ENCODE assay signal across 9 mouse cellular contexts in the genomic region with DNA sequence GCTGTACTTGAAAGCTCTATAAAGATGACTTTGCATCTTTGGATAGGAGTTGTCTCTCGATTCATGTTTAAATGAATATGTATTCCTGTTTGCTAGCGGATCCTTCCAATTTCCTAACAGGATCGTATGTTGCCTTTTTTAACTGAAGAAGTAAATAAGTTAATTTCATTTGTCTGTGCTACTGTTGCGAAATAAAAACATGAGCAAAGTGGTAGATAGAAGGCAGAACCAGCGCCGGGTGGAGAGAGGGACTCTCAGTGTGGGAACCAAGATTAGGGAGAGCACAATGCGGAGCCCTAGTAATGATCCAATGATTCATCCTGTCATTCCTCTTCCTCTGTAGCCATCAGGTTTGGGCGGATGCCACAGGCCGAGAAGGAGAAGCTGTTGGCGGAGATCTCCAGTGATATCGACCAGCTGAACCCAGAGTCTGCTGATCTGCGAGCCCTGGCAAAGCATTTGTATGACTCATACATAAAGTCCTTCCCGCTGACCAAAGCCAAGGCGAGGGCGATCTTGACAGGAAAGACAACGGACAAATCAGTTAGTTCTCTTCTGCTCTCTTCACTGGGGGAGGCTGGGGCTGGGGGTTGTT.
A peak's percentile ranks its signal among the peaks of the same experiment; 100 is the strongest.
DNase-seq lines count a peak whose midpoint lies in the region; ATAC-seq lines count a peak whose summit lies in the region.
"Had no signal": no experiment of that assay in that cellular context is flagged by ENCODE, and none has a peak within 500 bp of the region (broad histone marks: within the 10 kb centered on the region; RNA-seq: fewer than 3 reads in every experiment).

No protein-coding gene starts in this region.

- H3K27ac ChIP-seq in brown adipose tissue, adult 24 weeks (replicated peaks; ENCODE audit: low read depth, low read length): peak overlapping the region; percentile 64
- H3K27ac ChIP-seq in liver, embryonic 12.5 days: no peak overlapping the region

- no peak for ATAC-seq in liver, embryonic 12.5 days
- no peak for ATAC-seq in monocyte, adult 5-6 weeks (replicated peaks; ENCODE audit: insufficient number of reproducible peaks, low FRiP score, low TSS enrichment, poor library complexity, severe bottlenecking)

- WGBS in liver, embryonic 12.5 days (ENCODE audit: insufficient replicate concordance): 31% methylated on average over 16 of the region's 16 CpGs

- no peak overlapping the region for H3K4me2 ChIP-seq in liver, embryonic 12.5 days

- no peak overlapping the region for H3K4me3 ChIP-seq in brown adipose tissue, adult 24 weeks (ENCODE audit: insufficient read depth, low read depth, low read length)
- no peak overlapping the region for H3K4me3 ChIP-seq in liver, embryonic 12.5 days
- H3K4me3 ChIP-seq: erythroblast, embryonic 14.5 days had no signal

- peak; percentile 97 for DNase-seq in 416B (ENCODE audit: low read depth)
- peak; percentile 84 to 86 for DNase-seq in heart, adult 9 months (ENCODE audit: low spot score in 2 of 2)
- DNase-seq in kidney, postnatal 36 days: peak; percentile 79 to 80
- peak; percentile 29 for DNase-seq in testis, postnatal 14 days (ENCODE audit: low spot score)
- DNase-seq in spleen, postnatal 14 days (ENCODE audit: low spot score in 2 of 2): no peak

- H3K36me3 ChIP-seq in liver, embryonic 12.5 days: no peaks in the 10 kb centered on the region

- H3K9ac ChIP-seq in liver, embryonic 12.5 days: no peak overlapping the region

- peaks cover 8% of the 10 kb centered on the region for H3K4me1 ChIP-seq in brown adipose tissue, adult 24 weeks (ENCODE audit: control insufficient read depth, insufficient read depth, insufficient read length, low read length)
- H3K4me1 ChIP-seq in liver, embryonic 12.5 days: peaks cover 11% of the 10 kb centered on the region; the same call in 1 of the 2 replicates

- H3K27me3 ChIP-seq in liver, embryonic 12.5 days (replicated peaks): no peaks in the 10 kb centered on the region

- no peaks in the 10 kb centered on the region for H3K9me3 ChIP-seq in liver, embryonic 12.5 days (replicated peaks)

Comparison
In these comparisons a context has a peak if more than half of its experiments do, and no peak if none do; other contexts are left out.
1. DNase-seq: peak in 416B (single experiment), heart, adult 9 months (2 of 2), kidney, postnatal 36 days (2 of 2) and testis, postnatal 14 days (single experiment); none in spleen, postnatal 14 days (0 of 2).